Mouse (Mus musculus) olfactory bulb, adult 2 months (tissue): Measurements from ENCODE around the gene Rapgef2.

ENCODE experiments used
- CTCF ChIP-seq: fragments of 200-500 bp; IDR thresholded peaks from 2 replicates; pipeline ENCODE4 v1.5.1; 2012; ENCODE audit warnings: low read depth, mild to moderate bottlenecking, low read length, moderate library complexity; ENCODE audit not compliant: insufficient read depth
- POLR2A ChIP-seq: fragments of 200-500 bp; IDR thresholded peaks from 2 replicates; pipeline ENCODE4 v1.6.1; 2012; ENCODE audit warnings: mild to moderate bottlenecking, low read depth, low read length, moderate library complexity; ENCODE audit not compliant: insufficient read depth

DNA sequence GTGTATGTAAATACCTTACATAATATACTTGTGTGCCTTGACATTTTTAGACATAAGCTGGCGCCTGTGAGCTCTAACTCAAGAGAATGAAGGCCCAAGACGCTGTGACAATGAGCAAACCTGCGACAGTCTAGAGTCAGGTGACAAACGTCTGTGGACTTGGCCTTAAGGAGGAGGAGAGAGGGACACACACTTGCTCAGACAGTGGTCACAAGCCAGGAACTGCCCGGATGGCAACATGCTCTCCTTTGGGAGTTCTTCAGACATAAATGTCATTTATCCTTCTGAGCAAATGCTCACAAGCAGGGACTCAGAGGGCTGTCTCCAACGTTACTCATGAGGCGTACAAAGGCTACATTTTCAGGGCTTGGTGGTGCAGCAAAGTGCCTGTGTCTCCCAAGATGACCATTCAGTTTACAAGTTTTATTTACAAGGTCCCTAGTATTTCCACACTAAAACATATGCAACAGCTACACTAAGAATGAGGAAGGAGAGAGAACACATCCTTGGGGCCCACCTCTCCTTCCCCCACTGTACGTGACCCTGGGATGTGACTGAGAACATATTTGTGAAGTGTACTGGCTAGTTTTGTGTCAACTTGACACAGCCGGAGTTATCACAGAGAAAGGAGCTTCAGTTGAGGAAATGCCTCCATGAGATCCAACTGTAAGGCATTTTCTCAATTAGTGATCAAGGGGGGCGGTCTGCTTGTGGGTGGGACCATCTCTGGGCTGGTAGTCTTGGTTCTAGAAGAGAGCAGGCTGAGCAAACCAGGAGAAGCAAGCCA is 67.0 kb downstream of the Rapgef2 start:
- no peak for TF ChIP-seq CTCF
- TF ChIP-seq POLR2A, result no peak
